Mouse (Mus musculus) stomach, postnatal 0 days (tissue): ENCODE data around the gene Neurog1.

Source experiments
- CTCF ChIP-seq: IDR thresholded peaks from 2 replicates; pipeline ENCODE4 v1.5.1; 2016; ENCODE audit warnings: antibody characterized with exemption, low read depth, mild to moderate bottlenecking, moderate library complexity
- EP300 ChIP-seq: optimal IDR thresholded peaks from 2 replicates; pipeline ENCODE3; 2016; ENCODE audit warnings: antibody characterized with exemption

DNA sequence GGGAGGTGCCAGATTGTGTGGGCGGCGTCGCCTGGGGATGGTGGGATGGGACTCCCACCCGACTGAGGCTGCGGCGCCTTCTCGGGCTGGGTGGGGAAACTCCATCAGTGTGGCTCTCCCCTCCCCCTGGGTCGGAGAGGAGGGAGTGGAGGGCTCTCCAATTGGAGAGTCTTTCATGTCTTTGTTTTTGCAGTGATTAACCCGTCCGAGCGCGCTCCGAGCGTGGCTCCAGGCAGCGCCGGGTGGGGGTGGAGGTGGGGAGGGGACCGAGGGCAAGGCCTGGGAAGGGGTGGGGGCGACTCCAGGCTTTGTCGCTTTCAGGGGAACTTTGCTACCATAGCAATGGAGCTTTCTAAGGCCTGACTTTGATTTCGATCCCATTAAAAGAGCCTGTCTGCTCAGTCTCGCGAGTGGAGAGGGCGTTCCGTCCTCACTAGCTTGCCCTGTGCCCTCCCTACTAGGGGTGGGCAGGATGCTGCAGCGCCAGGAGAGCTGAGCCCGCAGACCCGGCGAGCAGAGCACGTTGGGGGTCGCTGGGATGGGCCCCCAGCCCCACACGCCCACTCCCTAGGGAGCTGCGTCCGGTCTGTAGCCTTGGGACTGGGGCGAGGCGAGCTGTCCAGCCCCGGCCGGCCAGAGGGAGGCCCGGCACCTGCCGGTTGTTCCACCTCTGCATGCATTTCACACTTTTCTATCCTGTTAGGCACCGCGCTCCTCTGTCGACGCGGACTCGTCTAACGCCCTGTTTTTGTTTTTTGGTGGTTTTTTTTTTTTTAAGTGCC, 30.6 kb downstream of the Neurog1 start:
- no peak for TF ChIP-seq EP300
- no peak for TF ChIP-seq CTCF
